Mouse (Mus musculus) midbrain, embryonic 13.5 days (tissue): ENCODE data around the gene Arhgef38. TPM values are rescaled to one million over a fixed set of nuclear protein-coding genes. Genes with fewer than 3 reads are reported as not detected.

Source experiments
- ATAC-seq: fragments of 200-750 bp; cut with Nextera tagmentation; 2 replicates; pipeline ENCODE4 v1.8.0; 2017; ENCODE audit warnings: mild to moderate bottlenecking, moderate TSS enrichment, moderate library complexity
- H3K27ac ChIP-seq: fragments of 300-500 bp; sonication (generic); 2 replicates; pipeline ENCODE4 v1.5.1; 2015; ENCODE audit warnings: inconsistent platforms, mild to moderate bottlenecking, moderate library complexity
- H3K27me3 ChIP-seq: fragments of 300-500 bp; sonication (generic); 2 replicates; pipeline ENCODE4 v1.6.1; 2015; ENCODE audit warnings: mild to moderate bottlenecking, inconsistent platforms
- H3K36me3 ChIP-seq: fragments of 300-500 bp; sonication (generic); 2 replicates; pipeline ENCODE4 v1.6.1; 2015; ENCODE audit warnings: mild to moderate bottlenecking, inconsistent platforms
- H3K4me1 ChIP-seq: fragments of 300-500 bp; sonication (generic); replicated peaks from 2 replicates; pipeline ENCODE4 v1.6.1; 2015; ENCODE audit warnings: inconsistent platforms
- H3K4me2 ChIP-seq: fragments of 300-500 bp; sonication (generic); replicated peaks from 2 replicates; pipeline ENCODE4 v1.6.1; 2015; ENCODE audit warnings: moderate library complexity, mild to moderate bottlenecking, inconsistent platforms
- H3K4me3 ChIP-seq: fragments of 300-500 bp; sonication (generic); replicated peaks from 2 replicates; pipeline ENCODE4 v1.5.1; 2015; ENCODE audit warnings: mild to moderate bottlenecking, inconsistent platforms
- H3K9ac ChIP-seq: fragments of 300-500 bp; sonication (generic); replicated peaks from 2 replicates; pipeline ENCODE4 v1.6.1; 2015; ENCODE audit warnings: mild to moderate bottlenecking, inconsistent platforms
- H3K9me3 ChIP-seq: fragments of 300-500 bp; sonication (generic); 2 replicates; pipeline ENCODE4 v1.6.1; 2016; ENCODE audit warnings: mild to moderate bottlenecking, inconsistent platforms
- WGBS: fragments of 180-500 bp; shearing (Covaris S2); methylation state at CpG from one replicate; pipeline ENCODE4 v1.1.7; 2015; 5-methylcytosine and 5-hydroxymethylcytosine counted together
- polyA plus RNA-seq: library from polyadenylated mRNA; unstranded; fragments of >200 nt; fragmentation: Nextera tagmentation; extraction: Ambion mirVana; gene quantifications from 2 replicates; pipeline ENCODE4 v1.2.1, GENCODE M21; 2015

Gene Arhgef38
- polyA plus RNA-seq, 1 experiment from 2014 or later, result 0.05 TPM

GRCm38 (mm10) chr3:133109844-133110243 is 124.9 kb downstream of the Arhgef38 start:
- H3K4me1 ChIP-seq, result no peaks in the 10 kb centered on the region
- ATAC-seq, result no peak
- WGBS, result 91% methylated on average over 4 of the region's 4 CpGs

DNA sequence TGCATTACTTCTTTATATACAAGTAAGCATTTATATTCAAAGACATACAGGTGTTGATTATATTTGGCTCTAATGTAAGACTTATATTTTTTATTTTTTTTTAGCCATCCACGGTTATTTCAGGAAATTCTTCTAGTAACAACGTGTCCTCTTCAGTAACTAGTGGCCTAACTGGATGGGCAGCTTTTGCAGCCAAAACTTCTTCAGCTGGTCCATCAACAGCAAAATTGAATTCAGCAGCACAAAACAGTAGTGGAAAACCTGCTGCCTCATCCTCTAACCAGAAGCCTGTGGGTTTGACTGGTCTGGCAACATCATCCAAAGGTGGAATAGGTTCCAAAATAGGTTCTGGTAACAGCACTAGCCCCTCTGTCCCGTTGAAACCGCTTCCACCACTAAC is 126.0 kb downstream of the Arhgef38 start:
- Histone ChIP-seq H3K9ac (no peak overlapping the region), H3K4me2 (no peak overlapping the region), H3K27me3 (no peaks in the 10 kb centered on the region), H3K27ac (no peak overlapping the region), H3K36me3 (peaks cover 50% of the 10 kb centered on the region), H3K4me1 (no peaks in the 10 kb centered on the region), H3K4me3 (no peak overlapping the region), H3K9me3 (no peaks in the 10 kb centered on the region)
- ATAC-seq, result no peak
- WGBS, result 97% methylated on average over 4 of the region's 4 CpGs

More at GRCm38 (mm10) chr3:133109844-133110243, 124.9 kb downstream of the Arhgef38 start:
- no peak overlapping the region for H3K27ac ChIP-seq
- H3K9ac ChIP-seq, result no peak overlapping the region
- H3K4me3 ChIP-seq, result no peak overlapping the region
- H3K4me2 ChIP-seq, result no peak overlapping the region
- H3K9me3 ChIP-seq, result no peaks in the 10 kb centered on the region
- no peaks in the 10 kb centered on the region for H3K27me3 ChIP-seq
- peaks cover 42% of the 10 kb centered on the region for H3K36me3 ChIP-seq

- WGBS, result 90% methylated on average over 3 of the region's 3 CpGs
- Histone ChIP-seq H3K27me3 (no peaks in the 10 kb centered on the region), H3K36me3 (peaks cover 65% of the 10 kb centered on the region), H3K4me3 (no peak overlapping the region), H3K27ac (no peak overlapping the region), H3K4me2 (no peak overlapping the region), H3K9me3 (no peaks in the 10 kb centered on the region), H3K9ac (no peak overlapping the region), H3K4me1 (no peaks in the 10 kb centered on the region)
- ATAC-seq, result no peak
Observed at GRCm38 (mm10) chr3:133104436-133104835, 130.3 kb downstream of the Arhgef38 start.

DNA sequence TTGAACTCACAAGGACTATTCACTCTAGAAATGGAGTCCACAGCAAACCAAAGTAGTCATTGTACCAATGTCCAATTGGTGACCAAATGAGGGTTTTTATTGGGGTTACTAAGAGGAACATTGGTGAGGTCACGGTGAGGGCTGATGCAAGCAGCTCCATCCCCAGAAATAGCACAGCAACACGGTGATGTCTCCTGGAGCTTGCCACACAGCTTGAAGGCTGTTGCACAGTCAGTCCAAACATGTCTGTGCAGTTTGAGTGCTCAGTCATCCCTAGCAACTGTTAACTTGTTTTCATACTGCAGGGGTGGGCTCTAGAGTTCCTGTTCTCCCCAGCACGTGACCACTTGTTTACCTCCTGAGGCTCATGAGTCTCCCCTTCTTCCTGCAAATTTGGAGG is 131.0 kb downstream of the Arhgef38 start:
- ATAC-seq, result no peak
- 91% methylated on average over 3 of the region's 3 CpGs for WGBS

GRCm38 (mm10) chr3:133098909-133099308 is 135.8 kb downstream of the Arhgef38 start:
- H3K4me3 ChIP-seq, result no peak overlapping the region
- 93% methylated on average over 2 of the region's 2 CpGs for WGBS
- H3K36me3 ChIP-seq, result peaks cover 44% of the 10 kb centered on the region
- no peak overlapping the region for H3K9ac ChIP-seq
- H3K27ac ChIP-seq, result no peak overlapping the region
- ATAC-seq, result no peak
- no peaks in the 10 kb centered on the region for H3K27me3 ChIP-seq
- peaks cover 9% of the 10 kb centered on the region for H3K4me1 ChIP-seq
- H3K4me2 ChIP-seq, result no peak overlapping the region
- no peaks in the 10 kb centered on the region for H3K9me3 ChIP-seq

More for the DNA sequence above, 131.0 kb downstream of the Arhgef38 start:
- no peak overlapping the region for H3K9ac ChIP-seq
- H3K36me3 ChIP-seq, result peaks cover 65% of the 10 kb centered on the region
- no peak overlapping the region for H3K27ac ChIP-seq
- H3K27me3 ChIP-seq, result no peaks in the 10 kb centered on the region
- H3K4me1 ChIP-seq, result no peaks in the 10 kb centered on the region
- no peaks in the 10 kb centered on the region for H3K9me3 ChIP-seq
- no peak overlapping the region for H3K4me2 ChIP-seq
- H3K4me3 ChIP-seq, result no peak overlapping the region

DNA sequence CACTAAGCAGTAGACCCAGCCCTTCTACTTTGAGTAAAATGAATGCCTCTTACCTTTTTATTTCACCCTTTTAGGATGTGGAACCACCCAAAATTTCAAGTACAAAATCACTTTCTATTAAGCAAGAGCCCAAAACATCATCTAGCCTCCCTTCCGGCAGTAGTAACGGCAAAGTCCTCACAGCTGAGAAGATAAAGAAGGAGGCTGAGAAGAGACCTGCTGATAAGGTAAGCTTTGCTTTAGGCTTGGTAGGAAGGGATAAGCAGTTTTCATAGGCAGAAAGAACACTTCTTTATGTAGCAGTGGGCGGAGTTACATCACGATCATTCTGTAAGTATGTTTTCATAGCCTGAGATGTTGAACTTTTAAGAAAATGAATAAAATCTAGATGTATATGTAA is 136.4 kb downstream of the Arhgef38 start:
- no peak for ATAC-seq
- Histone ChIP-seq H3K4me3 (no peak overlapping the region), H3K4me1 (peaks cover 13% of the 10 kb centered on the region), H3K4me2 (no peak overlapping the region), H3K9me3 (no peaks in the 10 kb centered on the region), H3K27ac (no peak overlapping the region), H3K9ac (no peak overlapping the region), H3K27me3 (no peaks in the 10 kb centered on the region), H3K36me3 (peaks cover 38% of the 10 kb centered on the region)
- WGBS, result 98% methylated on average over 4 of the region's 4 CpGs

DNA sequence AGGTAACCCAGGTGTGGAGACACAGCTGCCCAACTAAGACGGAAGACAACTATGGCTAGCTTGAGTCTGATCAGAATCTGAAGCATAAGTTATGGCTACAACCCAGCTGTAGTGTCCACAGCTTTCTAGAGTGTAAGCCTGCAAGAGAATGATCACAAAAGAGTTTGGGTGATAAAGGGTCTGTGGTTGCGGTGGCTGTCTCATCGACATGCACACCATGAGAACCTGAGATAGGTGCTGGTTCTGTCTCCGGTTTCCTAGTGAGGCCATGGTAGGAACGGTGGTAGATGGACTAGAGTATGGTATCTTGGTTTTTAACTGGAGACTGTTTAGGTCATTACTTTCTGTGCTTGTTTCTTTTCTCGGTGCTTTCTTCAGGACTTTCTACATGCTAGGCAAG is 136.8 kb downstream of the Arhgef38 start:
- H3K36me3 ChIP-seq, result peaks cover 38% of the 10 kb centered on the region
- ATAC-seq, result no peak
- 97% methylated on average over 6 of the region's 6 CpGs for WGBS
- no peaks in the 10 kb centered on the region for H3K9me3 ChIP-seq
- no peak overlapping the region for H3K27ac ChIP-seq
- H3K4me2 ChIP-seq, result no peak overlapping the region
- no peak overlapping the region for H3K9ac ChIP-seq
- peaks cover 17% of the 10 kb centered on the region for H3K4me1 ChIP-seq
- H3K4me3 ChIP-seq, result no peak overlapping the region
- no peaks in the 10 kb centered on the region for H3K27me3 ChIP-seq

DNA sequence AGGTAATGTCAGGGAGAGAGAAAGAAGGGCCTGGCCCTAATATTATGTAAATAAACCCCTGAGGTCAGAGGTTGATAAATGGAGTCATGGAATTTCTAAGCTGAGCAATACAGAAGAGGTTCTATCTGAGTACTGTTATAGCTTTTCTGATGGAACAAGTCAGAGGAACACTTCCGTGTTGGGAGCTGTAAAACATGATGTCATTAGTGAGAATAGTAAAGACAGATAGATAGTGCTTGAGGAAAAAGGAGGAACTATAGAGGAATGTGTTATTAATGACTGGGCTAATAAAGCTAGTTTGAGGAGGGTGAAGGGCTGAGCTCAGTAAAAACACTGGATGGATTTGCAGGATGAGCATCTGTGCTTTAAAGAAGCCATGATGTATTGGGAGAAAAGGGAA is 140.4 kb downstream of the Arhgef38 start:
- peaks cover 34% of the 10 kb centered on the region for H3K4me1 ChIP-seq
- no peak overlapping the region for H3K4me2 ChIP-seq
- H3K36me3 ChIP-seq, result peaks cover 20% of the 10 kb centered on the region
- H3K9ac ChIP-seq, result 0 out of 2 replicates have a peak overlapping the region, but pooled peaks have one; percentile 6
- no peak for ATAC-seq
- H3K27me3 ChIP-seq, result no peaks in the 10 kb centered on the region
- H3K9me3 ChIP-seq, result no peaks in the 10 kb centered on the region
- H3K4me3 ChIP-seq, result no peak overlapping the region
- H3K27ac ChIP-seq, result no peak overlapping the region
- 69% methylated on average over 1 of the region's 1 CpGs for WGBS

DNA sequence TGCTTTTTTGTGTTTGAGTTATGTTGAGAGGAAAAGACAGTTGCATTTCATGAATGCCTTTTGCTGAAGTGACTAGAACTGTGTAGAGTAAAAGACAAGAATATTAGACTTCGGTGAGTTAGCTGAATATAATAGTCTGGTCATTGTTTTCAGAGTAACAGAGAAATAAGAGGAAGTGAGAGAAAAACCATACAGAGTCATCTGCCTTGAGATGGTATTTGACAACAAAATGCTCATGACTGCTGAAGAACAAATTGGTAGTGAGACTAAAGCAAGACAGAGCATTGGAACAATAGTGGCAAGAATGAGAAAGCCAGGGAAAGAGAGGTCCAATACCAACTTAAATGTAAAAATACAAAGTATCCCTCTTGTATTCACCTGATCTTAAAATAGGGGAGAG is 141.8 kb downstream of the Arhgef38 start:
- H3K9ac ChIP-seq, result peak overlapping the region; percentile 96
- WGBS, result 92% methylated on average over 1 of the region's 1 CpGs

GRCm38 (mm10) chr3:133092274-133092853 is 142.4 kb downstream of the Arhgef38 start:
- under 1% methylated on average over 7 of the region's 7 CpGs for WGBS
- Histone ChIP-seq H3K9me3 (no peaks in the 10 kb centered on the region), H3K9ac (peak overlapping the region; percentile 96), H3K4me1 (peaks cover 42% of the 10 kb centered on the region), H3K4me3 (peak overlapping the region; percentile 89), H3K36me3 (peaks cover 4% of the 10 kb centered on the region; the same call in 1 of the 2 replicates), H3K4me2 (peak overlapping the region; percentile 73), H3K27me3 (no peaks in the 10 kb centered on the region), H3K27ac (peak overlapping the region; percentile 98)
- ATAC-seq, result no peak

More for the DNA sequence above, 141.8 kb downstream of the Arhgef38 start:
- H3K9me3 ChIP-seq, result no peaks in the 10 kb centered on the region
- peaks cover 42% of the 10 kb centered on the region for H3K4me1 ChIP-seq
- peaks cover 7% of the 10 kb centered on the region for H3K36me3 ChIP-seq
- H3K27me3 ChIP-seq, result no peaks in the 10 kb centered on the region
- no peak overlapping the region for H3K27ac ChIP-seq
- H3K4me2 ChIP-seq, result peak overlapping the region; percentile 73
- peak overlapping the region; percentile 89 for H3K4me3 ChIP-seq
- ATAC-seq, result no peak

DNA sequence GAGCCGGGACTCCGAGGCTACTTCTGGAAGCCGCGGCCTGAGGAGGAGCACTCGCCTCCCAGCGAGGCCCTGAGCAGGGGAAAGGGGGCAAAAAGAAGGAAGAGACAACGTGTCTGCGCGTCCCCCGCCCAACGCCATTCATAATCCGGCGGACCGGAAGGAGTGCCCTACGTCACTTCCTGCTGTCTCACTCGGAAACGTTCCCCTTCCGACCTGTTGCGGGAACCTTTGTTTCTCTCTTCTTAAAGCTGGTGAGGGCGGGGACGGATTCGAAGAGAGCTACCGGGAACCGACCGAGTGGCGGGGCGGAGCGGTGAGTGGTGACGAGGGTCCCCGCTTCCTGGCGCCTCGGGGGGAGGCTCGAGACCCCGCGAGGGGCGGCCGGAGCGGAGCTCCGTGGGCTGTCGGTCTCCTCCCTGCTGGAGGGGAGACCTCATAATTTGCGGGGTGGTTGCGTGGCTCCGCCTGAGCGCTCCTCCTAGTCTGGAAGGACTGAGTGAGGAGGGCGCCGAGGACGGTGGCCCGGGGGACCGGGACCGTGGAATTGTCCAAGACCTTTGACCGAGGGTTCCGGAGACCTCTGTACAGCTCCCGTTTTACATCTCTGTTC is 143.0 kb downstream of the Arhgef38 start, which contains the start of the genes Ints12 and Gstcd:
TSS of gene Ints12 (plus strand) at position 177 of the 610 bp plus-strand sequence.
TSS of gene Gstcd (minus strand) at position 370 of the 610 bp plus-strand sequence.
- Histone ChIP-seq H3K36me3 (peaks cover 2% of the 10 kb centered on the region; the same call in 1 of the 2 replicates), H3K9ac (peak within 1 kb of the TSS; percentile 96), H3K4me3 (peak within 1 kb of the TSS; percentile 89), H3K9me3 (no peaks in the 10 kb centered on the region), H3K4me1 (peaks cover 42% of the 10 kb centered on the region), H3K4me2 (peak within 1 kb of the TSS; percentile 73), H3K27me3 (no peaks in the 10 kb centered on the region), H3K27ac (peak within 1 kb of the TSS; percentile 98)
- WGBS, result under 1% methylated on average over 51 of the region's 53 CpGs
- peak; percentile 98 for ATAC-seq

DNA sequence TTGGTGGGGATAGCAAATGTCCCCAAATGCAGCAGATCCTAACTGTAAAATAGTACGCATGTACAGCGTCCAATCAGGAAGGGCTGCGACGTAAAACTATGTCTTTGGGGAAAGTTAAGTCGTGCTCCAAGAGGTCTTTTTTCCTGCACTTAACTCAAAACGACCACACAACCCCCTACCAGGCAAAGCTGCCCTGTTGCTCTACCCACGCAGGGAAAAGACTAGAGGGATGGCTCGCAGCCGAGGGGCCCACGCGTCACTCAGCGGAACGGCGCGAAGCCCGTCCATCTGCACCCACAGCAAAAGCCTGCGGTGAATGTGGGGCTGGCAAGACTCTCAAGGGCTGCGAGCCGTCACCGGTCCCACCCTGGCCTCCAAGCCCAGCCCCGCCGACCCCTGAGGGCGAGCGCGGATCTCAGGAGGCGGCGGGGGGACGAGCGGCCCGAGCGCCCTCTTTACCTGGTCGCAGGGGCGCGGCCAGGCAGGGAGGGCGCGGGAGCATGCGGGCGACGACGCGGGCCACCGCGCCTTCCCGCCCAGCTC is 143.6 kb downstream of the Arhgef38 start:
- Histone ChIP-seq H3K4me3 (peak overlapping the region; percentile 89), H3K27me3 (no peaks in the 10 kb centered on the region), H3K9me3 (no peaks in the 10 kb centered on the region), H3K27ac (peak overlapping the region; percentile 98), H3K36me3 (no peaks in the 10 kb centered on the region), H3K9ac (peak overlapping the region; percentile 96), H3K4me1 (peaks cover 42% of the 10 kb centered on the region), H3K4me2 (peak overlapping the region; percentile 73)
- ATAC-seq, result no peak; the same call in 1 of the 2 replicates
- WGBS, result under 1% methylated on average over 44 of the region's 44 CpGs
